Mouse (Mus musculus): Measurements from ENCODE around the gene Rpl3. TPM values are rescaled to one million over a fixed set of nuclear protein-coding genes. Genes with fewer than 3 reads are reported as not detected.

The Rpl3 gene
- polyA plus RNA-seq, 1 experiment: not detected

- peaks cover 24% of the 10 kb centered on the region for H3K4me1 ChIP-seq (ENCODE audit: control insufficient read depth, insufficient read depth, low read length)
- WGBS: 91% methylated on average over 7 of the region's 7 CpGs
- H3K27ac ChIP-seq (ENCODE audit: insufficient read depth, low read depth, low read length): no peak overlapping the region
- no peak for TF ChIP-seq POLR2A (IDR thresholded peaks at IDR 0.05; ENCODE audit: insufficient read depth, low read depth, low read length)
- no peak overlapping the region for H3K4me3 ChIP-seq (ENCODE audit: insufficient read depth, low read depth, low read length)
Measured at GRCm38 (mm10) chr15:80059606-80060005, 32.1 kb downstream of the Rpl3 start.

GRCm38 (mm10) chr15:80058151-80058550 is 33.5 kb downstream of the Rpl3 start:
- WGBS: 95% methylated on average over 7 of the region's 7 CpGs
- H3K4me1 ChIP-seq (ENCODE audit: control insufficient read depth, insufficient read depth, low read length): peaks cover 24% of the 10 kb centered on the region
- H3K27ac ChIP-seq (ENCODE audit: insufficient read depth, low read depth, low read length): no peak overlapping the region
- no peak overlapping the region for H3K4me3 ChIP-seq (ENCODE audit: insufficient read depth, low read depth, low read length)
- TF ChIP-seq CTCF (IDR thresholded peaks at IDR 0.05; ENCODE audit: insufficient read depth, low read depth, low read length) (no peak), POLR2A (IDR thresholded peaks at IDR 0.05; ENCODE audit: insufficient read depth, low read depth, low read length) (no peak)

DNA sequence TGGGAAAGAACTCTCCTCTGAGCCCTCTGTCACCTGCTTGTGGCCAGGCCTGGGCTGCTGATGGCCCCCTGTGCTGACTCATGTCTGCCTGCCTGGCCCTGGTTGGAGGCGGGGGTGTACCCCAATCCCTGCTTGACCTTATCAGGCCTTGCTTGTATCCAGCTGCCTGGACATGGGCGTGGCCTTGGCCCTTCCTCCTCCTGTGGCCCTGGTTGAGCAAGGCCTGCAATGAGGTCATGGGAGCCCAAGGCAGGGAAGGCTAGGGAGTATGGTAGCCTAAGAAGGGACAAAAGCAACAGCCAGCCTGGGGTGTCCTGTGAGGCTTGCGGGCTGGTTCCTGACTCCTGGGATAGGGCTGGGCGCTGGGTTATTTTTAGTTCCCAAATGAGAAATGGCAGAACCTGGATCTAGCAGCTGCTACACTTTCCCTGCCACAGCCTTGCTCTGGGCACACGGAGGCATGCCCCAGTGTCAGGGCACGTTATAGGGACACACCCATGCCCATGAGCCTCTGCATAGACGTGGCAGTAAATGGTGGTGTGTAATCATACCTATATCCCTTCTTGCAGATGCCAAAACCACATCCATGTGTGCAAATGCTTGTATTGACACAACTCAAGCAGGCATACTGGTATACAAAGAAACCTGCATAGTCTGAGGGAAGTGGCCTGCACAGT is 37.5 kb downstream of the Rpl3 start:
- H3K4me1 ChIP-seq (ENCODE audit: control insufficient read depth, insufficient read depth, low read length): peaks cover 9% of the 10 kb centered on the region; the same call in 1 of the 2 replicates

GRCm38 (mm10) chr15:80053381-80054033 is 38.2 kb downstream of the Rpl3 start:
- Histone ChIP-seq H3K4me3 (ENCODE audit: insufficient read depth, low read depth, low read length) (no peak overlapping the region), H3K4me1 (ENCODE audit: control insufficient read depth, insufficient read depth, low read length) (peaks cover 11% of the 10 kb centered on the region; the same call in 1 of the 2 replicates), H3K27ac (ENCODE audit: insufficient read depth, low read depth, low read length) (no peak overlapping the region)
- TF ChIP-seq CTCF (IDR thresholded peaks at IDR 0.05; ENCODE audit: insufficient read depth, low read depth, low read length) (no peak), POLR2A (IDR thresholded peaks at IDR 0.05; ENCODE audit: insufficient read depth, low read depth, low read length) (no peak)
- 79% methylated on average over 8 of the region's 8 CpGs for WGBS

More for the DNA sequence above, 37.5 kb downstream of the Rpl3 start:
- Histone ChIP-seq H3K27ac (ENCODE audit: insufficient read depth, low read depth, low read length) (no peak overlapping the region), H3K4me3 (ENCODE audit: insufficient read depth, low read depth, low read length) (no peak overlapping the region)
- no peak for TF ChIP-seq POLR2A (IDR thresholded peaks at IDR 0.05; ENCODE audit: insufficient read depth, low read depth, low read length)
- no peak for TF ChIP-seq CTCF (IDR thresholded peaks at IDR 0.05; ENCODE audit: insufficient read depth, low read depth, low read length)
- WGBS: 81% methylated on average over 7 of the region's 7 CpGs

GRCm38 (mm10) chr15:80051782-80052181 is 39.9 kb downstream of the Rpl3 start:
- no peak overlapping the region for H3K27ac ChIP-seq (ENCODE audit: insufficient read depth, low read depth, low read length)
- WGBS: 78% methylated on average over 9 of the region's 9 CpGs
- no peak for TF ChIP-seq CTCF (IDR thresholded peaks at IDR 0.05; ENCODE audit: insufficient read depth, low read depth, low read length)
- no peak for TF ChIP-seq POLR2A (IDR thresholded peaks at IDR 0.05; ENCODE audit: insufficient read depth, low read depth, low read length)
- H3K4me1 ChIP-seq (ENCODE audit: control insufficient read depth, insufficient read depth, low read length): peaks cover 11% of the 10 kb centered on the region; the same call in 1 of the 2 replicates
- no peak overlapping the region for H3K4me3 ChIP-seq (ENCODE audit: insufficient read depth, low read depth, low read length)

GRCm38 (mm10) chr15:80051092-80051761 is 40.4 kb downstream of the Rpl3 start:
- 79% methylated on average over 19 of the region's 19 CpGs for WGBS
- H3K27ac ChIP-seq (ENCODE audit: insufficient read depth, low read depth, low read length): no peak overlapping the region
- H3K4me1 ChIP-seq (ENCODE audit: control insufficient read depth, insufficient read depth, low read length): peaks cover 11% of the 10 kb centered on the region; the same call in 1 of the 2 replicates
- no peak overlapping the region for H3K4me3 ChIP-seq (ENCODE audit: insufficient read depth, low read depth, low read length)
- TF ChIP-seq CTCF (IDR thresholded peaks at IDR 0.05; ENCODE audit: insufficient read depth, low read depth, low read length) (no peak), POLR2A (IDR thresholded peaks at IDR 0.05; ENCODE audit: insufficient read depth, low read depth, low read length) (no peak)

- TF ChIP-seq CTCF (IDR thresholded peaks at IDR 0.05; ENCODE audit: insufficient read depth, low read depth, low read length) (no peak), POLR2A (IDR thresholded peaks at IDR 0.05; ENCODE audit: insufficient read depth, low read depth, low read length) (no peak)
- Histone ChIP-seq H3K4me1 (ENCODE audit: control insufficient read depth, insufficient read depth, low read length) (peaks cover 11% of the 10 kb centered on the region; the same call in 1 of the 2 replicates), H3K4me3 (ENCODE audit: insufficient read depth, low read depth, low read length) (no peak overlapping the region), H3K27ac (ENCODE audit: insufficient read depth, low read depth, low read length) (no peak overlapping the region)
- 87% methylated on average over 4 of the region's 4 CpGs for WGBS
Measured at GRCm38 (mm10) chr15:80050093-80050492, 41.6 kb downstream of the Rpl3 start.

DNA sequence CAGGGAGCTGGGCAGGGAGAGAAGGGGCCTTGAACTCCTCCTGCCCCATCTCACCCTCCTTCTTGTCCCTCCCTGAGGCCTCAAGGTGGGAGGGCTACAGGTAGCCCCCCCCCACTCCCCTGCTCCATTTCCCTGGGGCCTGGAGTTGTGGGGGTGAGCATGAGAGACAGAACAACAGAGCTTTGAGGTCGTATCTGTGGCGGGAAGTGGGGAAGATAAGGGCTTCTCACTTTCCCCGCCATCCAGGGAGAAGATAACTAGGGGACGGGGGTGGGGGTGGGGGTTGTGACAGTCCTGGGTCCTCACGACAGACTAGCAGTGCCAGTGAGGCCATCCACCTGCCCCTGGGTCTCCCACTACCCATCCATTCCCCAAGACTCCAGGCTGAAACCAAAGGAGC is 43.7 kb downstream of the Rpl3 start:
- Histone ChIP-seq H3K4me3 (ENCODE audit: insufficient read depth, low read depth, low read length) (no peak overlapping the region), H3K4me1 (ENCODE audit: control insufficient read depth, insufficient read depth, low read length) (0 out of 2 replicates have a peak, but pooled peaks cover 5% of the 10 kb centered on the region), H3K27ac (ENCODE audit: insufficient read depth, low read depth, low read length) (no peak overlapping the region)
- no peak for TF ChIP-seq POLR2A (IDR thresholded peaks at IDR 0.05; ENCODE audit: insufficient read depth, low read depth, low read length)
- no peak for TF ChIP-seq CTCF (IDR thresholded peaks at IDR 0.05; ENCODE audit: insufficient read depth, low read depth, low read length)
- WGBS: 83% methylated on average over 5 of the region's 5 CpGs

GRCm38 (mm10) chr15:80047242-80047641 is 44.4 kb downstream of the Rpl3 start:
- TF ChIP-seq CTCF (IDR thresholded peaks at IDR 0.05; ENCODE audit: insufficient read depth, low read depth, low read length): no peak
- no peak for TF ChIP-seq POLR2A (IDR thresholded peaks at IDR 0.05; ENCODE audit: insufficient read depth, low read depth, low read length)
- H3K4me3 ChIP-seq (ENCODE audit: insufficient read depth, low read depth, low read length): no peak overlapping the region
- H3K27ac ChIP-seq (ENCODE audit: insufficient read depth, low read depth, low read length): no peak overlapping the region
- 91% methylated on average over 2 of the region's 2 CpGs for WGBS
- H3K4me1 ChIP-seq (ENCODE audit: control insufficient read depth, insufficient read depth, low read length): 0 out of 2 replicates have a peak, but pooled peaks cover 5% of the 10 kb centered on the region
